22 mouse cellular contexts compared by ENCODE assay signal in genomic region chr17:25250181-25250835, GRCm38 (mm10). TPM values are rescaled to one million over a fixed set of nuclear protein-coding genes. Genes with fewer than 3 reads are reported as not detected.
"Had no signal": no experiment of that assay in that cellular context is flagged by ENCODE, and none has a peak within 500 bp of the region (broad histone marks: within the 10 kb centered on the region; RNA-seq: fewer than 3 reads in every experiment).

No protein-coding gene starts in this region.

- ATAC-seq: liver, embryonic 12.5 days; midbrain, embryonic 15.5 days had no signal

- H3K9me3 ChIP-seq: limb, embryonic 13.5 days; liver, embryonic 12.5 days; liver, embryonic 15.5 days; lung, embryonic 15.5 days; megakaryocyte, embryonic 14.5 days; midbrain, embryonic 12.5 days; midbrain, embryonic 15.5 days had no signal

- H3K36me3 ChIP-seq: liver, embryonic 12.5 days; liver, embryonic 15.5 days; lung, embryonic 15.5 days; midbrain, embryonic 15.5 days had no signal

- H3K4me3 ChIP-seq: limb, embryonic 13.5 days; liver, embryonic 12.5 days; liver, embryonic 15.5 days; lung, embryonic 15.5 days; megakaryocyte, embryonic 14.5 days; midbrain, embryonic 12.5 days; midbrain, embryonic 15.5 days had no signal

- H3K27ac ChIP-seq: limb, embryonic 13.5 days; liver, embryonic 12.5 days; liver, embryonic 15.5 days; lung, embryonic 15.5 days; midbrain, embryonic 12.5 days; midbrain, embryonic 15.5 days had no signal

- H3K9ac ChIP-seq: liver, embryonic 12.5 days; liver, embryonic 15.5 days; lung, embryonic 15.5 days; midbrain, embryonic 12.5 days; midbrain, embryonic 15.5 days had no signal

- H3K4me2 ChIP-seq: limb, embryonic 13.5 days; liver, embryonic 12.5 days; liver, embryonic 15.5 days; lung, embryonic 15.5 days; midbrain, embryonic 12.5 days; midbrain, embryonic 15.5 days had no signal

- DNase-seq: kidney, adult 11 months; kidney, adult 8-10 months; kidney, postnatal 14 days; kidney, postnatal 4 days; liver; lung, adult 18-20 months; lung, postnatal 10 days; lung, postnatal 36 days; thymus, adult 18-20 months; thymus, postnatal 36 days had no signal

- H3K4me1 ChIP-seq: liver, embryonic 15.5 days; lung, embryonic 15.5 days had no signal

RNA-seq across cellular contexts. Expression of gene Prss34, which starts 47.9 kb away (rescaled TPM):
- total RNA-seq: layer of hippocampus, adult 18-20 months; layer of hippocampus, postnatal 14 days; left cerebral cortex, postnatal 25 days had no signal
- polyA plus RNA-seq: liver, embryonic 12.5 days; midbrain, embryonic 12.5 days; midbrain, embryonic 15.5 days; neural tube, embryonic 14.5 days; small intestine, adult 2 months had no signal
